Mouse (Mus musculus): Measurements from ENCODE around the gene Prdm13.

Prdm13 gene

GRCm38 (mm10) chr4:21678101-21678974 lies 7.4 kb downstream of the Prdm13 start:
- DNase-seq (ENCODE audit: low spot score), result no peak

GRCm38 (mm10) chr4:21674691-21675090 lies 11.1 kb downstream of the Prdm13 start:
- no peak for DNase-seq (ENCODE audit: low spot score)

- DNase-seq (ENCODE audit: low spot score), result no peak
Observed at GRCm38 (mm10) chr4:21674042-21674441, 11.7 kb downstream of the Prdm13 start.

- DNase-seq (ENCODE audit: low spot score), result peak; percentile 39
Observed at GRCm38 (mm10) chr4:21665961-21666360, 19.8 kb downstream of the Prdm13 start.

GRCm38 (mm10) chr4:21658184-21658583 lies 27.6 kb downstream of the Prdm13 start:
- no peak for DNase-seq (ENCODE audit: low spot score)

GRCm38 (mm10) chr4:21629275-21629583 lies 56.5 kb downstream of the Prdm13 start:
- DNase-seq (ENCODE audit: low spot score), result no peak

- DNase-seq (ENCODE audit: low spot score), result no peak
Observed at GRCm38 (mm10) chr4:21628367-21629274, 57.1 kb downstream of the Prdm13 start.

Data from MN1 (cell line).